ENCODE assay signal across 10 mouse cellular contexts in genomic region chr11:58057455-58057854, GRCm38 (mm10). TPM values are rescaled to one million over a fixed set of nuclear protein-coding genes. Genes with fewer than 3 reads are reported as not detected.
A peak's percentile ranks its signal among the peaks of the same experiment; 100 is the strongest.
DNase-seq lines count a peak whose midpoint lies in the region; ATAC-seq and TF ChIP-seq lines count a peak whose summit lies in the region.
"Had no signal": no experiment of that assay in that cellular context is flagged by ENCODE, and none has a peak within 500 bp of the region (broad histone marks: within the 10 kb centered on the region; RNA-seq: fewer than 3 reads in every experiment).

No protein-coding gene starts in this region.

- no peak overlapping the region for H3K27ac ChIP-seq in hindbrain, embryonic 10.5 days
- no peak overlapping the region for H3K27ac ChIP-seq in hindbrain, embryonic 12.5 days
- no peak overlapping the region for H3K27ac ChIP-seq in layer of hippocampus, adult 2 months

- no peaks in the 10 kb centered on the region for H3K9me3 ChIP-seq in hindbrain, embryonic 10.5 days
- no peaks in the 10 kb centered on the region for H3K9me3 ChIP-seq in hindbrain, embryonic 12.5 days (replicated peaks)

- ATAC-seq in hindbrain, embryonic 12.5 days (ENCODE audit: low FRiP score), result no peak
- peak; percentile 39 for ATAC-seq in Patski

- no peaks in the 10 kb centered on the region for H3K27me3 ChIP-seq in hindbrain, embryonic 10.5 days (ENCODE audit: insufficient read depth, poor library complexity, severe bottlenecking)
- H3K27me3 ChIP-seq in hindbrain, embryonic 12.5 days, result no peaks in the 10 kb centered on the region
- H3K27me3 ChIP-seq in C2C12 (ENCODE audit: control insufficient read depth, insufficient read depth, insufficient read length) (no peaks in the 10 kb centered on the region), Patski (no peaks in the 10 kb centered on the region)

- DNase-seq in hindbrain, embryonic 10.5 days (ENCODE audit: low spot score), result peak; percentile 23
- DNase-seq in Patski (ENCODE audit: low read depth, low spot score), result no peak
- peak; percentile 38 for DNase-seq in embryo, embryonic 9.5 days (ENCODE audit: extremely low spot score)
- peak; percentile 23 to 72 for DNase-seq in layer of hippocampus, adult 2 months (ENCODE audit: low spot score in 2 of 2)
- peak; percentile 37 for DNase-seq in mesoderm, embryonic 11.5 days (ENCODE audit: low read depth, low spot score)
- DNase-seq in thymus, postnatal 36 days, result peak; percentile 39 to 43

- peaks cover 93% of the 10 kb centered on the region for H3K36me3 ChIP-seq in hindbrain, embryonic 10.5 days
- H3K36me3 ChIP-seq in hindbrain, embryonic 12.5 days, result peaks cover 76% of the 10 kb centered on the region
- peaks cover 77% of the 10 kb centered on the region for H3K36me3 ChIP-seq in C2C12 (ENCODE audit: control insufficient read depth, insufficient read depth)

- in situ Hi-C loops in Patski (cut with MboI; ENCODE audit: low pct_unique_long_range_greater_than_20kb), result no loop called here

- H3K79me3 ChIP-seq in C2C12 (ENCODE audit: low read depth), result no peaks in the 10 kb centered on the region

- WGBS in hindbrain, embryonic 10.5 days, result 62% methylated on average over 6 of the region's 6 CpGs
- WGBS in hindbrain, embryonic 12.5 days, result 48% methylated on average over 6 of the region's 6 CpGs

- no peaks in the 10 kb centered on the region for H3K4me1 ChIP-seq in hindbrain, embryonic 10.5 days (replicated peaks)
- no peaks in the 10 kb centered on the region for H3K4me1 ChIP-seq in hindbrain, embryonic 12.5 days

- no peak overlapping the region for H3K9ac ChIP-seq in hindbrain, embryonic 12.5 days

- CTCF ChIA-PET in Patski (lab: Charles Lee), result interaction anchor here (0.9 to 1.5 kb wide), 10 partner anchors 11 to 98 kb away, joined by 3 to 4 read pairs (median 3); no protein-coding TSS in a partner anchor

- no peak overlapping the region for H3K4me3 ChIP-seq in hindbrain, embryonic 10.5 days
- H3K4me3 ChIP-seq in hindbrain, embryonic 12.5 days, result no peak overlapping the region
- H3K4me3 ChIP-seq in C2C12 (ENCODE audit: insufficient read depth, poor library complexity, severe bottlenecking), result no peak overlapping the region
- no peak overlapping the region for H3K4me3 ChIP-seq in layer of hippocampus, adult 2 months
- H3K4me3 ChIP-seq: erythroblast, embryonic 14.5 days had no signal

- TF ChIP-seq CTCF in C2C12 (IDR thresholded peaks at IDR 0.05; ENCODE audit: control insufficient read depth, insufficient read depth, insufficient read length), result peak; percentile 53
- TF ChIP-seq CTCF in Patski (IDR thresholded peaks at IDR 0.05), result peak; percentile 88
- TF ChIP-seq CTCF in layer of hippocampus, adult 2 months (conservative IDR thresholded peaks at IDR 0.05), result peak; percentile 96

- POLR2A ChIA-PET in Patski (lab: Charles Lee), result no interaction called here

- H3ac ChIP-seq in C2C12 (ENCODE audit: control insufficient read depth, insufficient read length, low read depth), result no peak overlapping the region

- H3K4me2 ChIP-seq in hindbrain, embryonic 12.5 days (replicated peaks), result no peak overlapping the region

- no peaks in the 10 kb centered on the region for H3K79me2 ChIP-seq in C2C12 (ENCODE audit: control insufficient read depth, insufficient read depth)

TF ChIP-seq in C2C12, 6 proteins besides CTCF, POLR2A, EP300 and RAD21:
- TF ChIP-seq FOSL1 (IDR thresholded peaks at IDR 0.05; ENCODE audit: insufficient read depth, low read length, poor library complexity, severe bottlenecking) (no peak), MAX (IDR thresholded peaks at IDR 0.05) (no peak), USF1 (IDR thresholded peaks at IDR 0.05; ENCODE audit: low read depth) (no peak), CEBPB (IDR thresholded peaks at IDR 0.05; ENCODE audit: low read depth) (no peak), MYOG (IDR thresholded peaks at IDR 0.05; ENCODE audit: control insufficient read depth, extremely low read depth, insufficient read length) (no peak), MYOD1 (IDR thresholded peaks at IDR 0.05; ENCODE audit: control insufficient read depth, insufficient read length, low read depth) (no peak)

RNA-seq across cellular contexts. Expression of gene Gm12248, which starts 35.5 kb away (rescaled TPM):
- polyA plus RNA-seq in hindbrain, embryonic 10.5 days (2016; fragmentation: Nextera tagmentation; extraction: Ambion mirVana), result 0.17 TPM in 1 of 2 replicates, not detected in the other
- 0.14 TPM in 1 of 2 replicates, not detected in the other for polyA plus RNA-seq in hindbrain, embryonic 12.5 days (2016; fragmentation: Nextera tagmentation; extraction: Ambion mirVana)
- polyA plus RNA-seq in C2C12 (2012; fragmentation: generic; extraction: Trizol), result 0.04 TPM
- polyA plus RNA-seq in Patski (2021), result not detected
- not detected for total RNA-seq in layer of hippocampus, adult 2 months (2021)
- polyA plus RNA-seq: erythroblast, embryonic 14.5 days; liver, embryonic 16.5 days had no signal

RNA-seq across cellular contexts. Expression of gene Cnot8, which starts 46.5 kb away (rescaled TPM):
- polyA plus RNA-seq in hindbrain, embryonic 10.5 days (2016; fragmentation: Nextera tagmentation; extraction: Ambion mirVana), result 103 and 106 TPM in 2 replicates
- 105 and 109 TPM in 2 replicates for polyA plus RNA-seq in hindbrain, embryonic 12.5 days (2016; fragmentation: Nextera tagmentation; extraction: Ambion mirVana)
- 44.6 TPM for polyA plus RNA-seq in C2C12 (2012; fragmentation: generic; extraction: Trizol)
- polyA plus RNA-seq in Patski (2021), result 61.6 TPM
- 10 to 100 TPM; 56.0 to 57.7 TPM for total RNA-seq in layer of hippocampus, adult 2 months (2021)

RNA-seq across cellular contexts. Expression of gene Larp1, which starts 48.6 kb away (rescaled TPM):
- polyA plus RNA-seq in hindbrain, embryonic 10.5 days (2016; fragmentation: Nextera tagmentation; extraction: Ambion mirVana), result 14.0 and 15.6 TPM in 2 replicates
- polyA plus RNA-seq in hindbrain, embryonic 12.5 days (2016; fragmentation: Nextera tagmentation; extraction: Ambion mirVana), result 18.5 and 19.0 TPM in 2 replicates
- polyA plus RNA-seq in C2C12 (2012; fragmentation: generic; extraction: Trizol), result 59.4 TPM
- polyA plus RNA-seq in Patski (2021), result 71.9 TPM
- total RNA-seq in layer of hippocampus, adult 2 months (2021), result 10 to 100 TPM; 91.1 to 92.8 TPM
